Mouse (Mus musculus): Measurements from ENCODE around the gene B3gnt2. TPM values are rescaled to one million over a fixed set of nuclear protein-coding genes. Genes with fewer than 3 reads are reported as not detected.

The B3gnt2 gene
- polyA plus RNA-seq, 1 experiment from 2014 or later = 2.9 TPM

GRCm38 (mm10) chr11:22864305-22865060 is 3.7 kb upstream of the B3gnt2 start:
- H3K4me3 ChIP-seq = no peak overlapping the region
- DNase-seq (ENCODE audit: low spot score) = no peak
- 61% methylated on average over 8 of the region's 8 CpGs for WGBS
- H3K27me3 ChIP-seq (ENCODE audit: insufficient read depth, poor library complexity, severe bottlenecking) = peaks cover 31% of the 10 kb centered on the region
- H3K27ac ChIP-seq = no peak overlapping the region
- H3K9me3 ChIP-seq = no peaks in the 10 kb centered on the region
- no peaks in the 10 kb centered on the region for H3K36me3 ChIP-seq
- H3K4me1 ChIP-seq = peaks cover 10% of the 10 kb centered on the region

- H3K9me3 ChIP-seq = no peaks in the 10 kb centered on the region
- WGBS = 33% methylated on average over 4 of the region's 4 CpGs
- H3K4me3 ChIP-seq = no peak overlapping the region
- H3K4me1 ChIP-seq = peaks cover 17% of the 10 kb centered on the region
- H3K27me3 ChIP-seq (ENCODE audit: insufficient read depth, poor library complexity, severe bottlenecking) = peaks cover 36% of the 10 kb centered on the region
- no peaks in the 10 kb centered on the region for H3K36me3 ChIP-seq
- no peak overlapping the region for H3K27ac ChIP-seq
- no peak for DNase-seq (ENCODE audit: low spot score)
Measured at GRCm38 (mm10) chr11:22863581-22863980, 2.8 kb upstream of the B3gnt2 start.

GRCm38 (mm10) chr11:22861315-22861714 is 554 bp upstream of the B3gnt2 start:
- Histone ChIP-seq H3K36me3 (no peaks in the 10 kb centered on the region), H3K4me1 (peaks cover 26% of the 10 kb centered on the region), H3K27ac (no peak overlapping the region), H3K27me3 (ENCODE audit: insufficient read depth, poor library complexity, severe bottlenecking) (peaks cover 59% of the 10 kb centered on the region), H3K4me3 (no peak overlapping the region), H3K9me3 (no peaks in the 10 kb centered on the region)
- DNase-seq (ENCODE audit: low spot score) = no peak
- WGBS = 76% methylated on average over 4 of the region's 4 CpGs

GRCm38 (mm10) chr11:22859633-22860334 is 977 bp downstream of the B3gnt2 start:
- no peaks in the 10 kb centered on the region for H3K9me3 ChIP-seq
- H3K27me3 ChIP-seq (ENCODE audit: insufficient read depth, poor library complexity, severe bottlenecking) = peaks cover 56% of the 10 kb centered on the region
- peak; percentile 94 for DNase-seq (ENCODE audit: low spot score)
- peak overlapping the region; percentile 83 for H3K4me3 ChIP-seq
- no peaks in the 10 kb centered on the region for H3K36me3 ChIP-seq
- under 1% methylated on average over 44 of the region's 55 CpGs for whole genome bisulfite sequencing
- peaks cover 26% of the 10 kb centered on the region for H3K4me1 ChIP-seq
- H3K27ac ChIP-seq = peak overlapping the region; percentile 90

GRCm38 (mm10) chr11:22859301-22859632 is 1.5 kb downstream of the B3gnt2 start:
- H3K4me3 ChIP-seq = peak overlapping the region; percentile 83
- H3K27me3 ChIP-seq (ENCODE audit: insufficient read depth, poor library complexity, severe bottlenecking) = peaks cover 52% of the 10 kb centered on the region
- H3K27ac ChIP-seq = peak overlapping the region; percentile 90
- WGBS = 0% methylated on average over 25 of the region's 41 CpGs
- H3K4me1 ChIP-seq = peaks cover 26% of the 10 kb centered on the region
- no peaks in the 10 kb centered on the region for H3K36me3 ChIP-seq
- peak; percentile 78 for DNase-seq (ENCODE audit: low spot score)
- no peaks in the 10 kb centered on the region for H3K9me3 ChIP-seq

GRCm38 (mm10) chr11:22858441-22859300 is 2.1 kb downstream of the B3gnt2 start:
- Histone ChIP-seq H3K27me3 (ENCODE audit: insufficient read depth, poor library complexity, severe bottlenecking) (peaks cover 50% of the 10 kb centered on the region), H3K4me3 (peak overlapping the region; percentile 83), H3K4me1 (peaks cover 26% of the 10 kb centered on the region), H3K9me3 (no peaks in the 10 kb centered on the region), H3K36me3 (no peaks in the 10 kb centered on the region), H3K27ac (peak overlapping the region; percentile 90)
- WGBS = 3% methylated on average over 50 of the region's 50 CpGs
- no peak for DNase-seq (ENCODE audit: low spot score)

GRCm38 (mm10) chr11:22857705-22858440 is 2.9 kb downstream of the B3gnt2 start:
- DNase-seq (ENCODE audit: low spot score) = no peak
- Histone ChIP-seq H3K36me3 (no peaks in the 10 kb centered on the region), H3K4me1 (peaks cover 27% of the 10 kb centered on the region), H3K9me3 (no peaks in the 10 kb centered on the region), H3K27ac (no peak overlapping the region), H3K27me3 (ENCODE audit: insufficient read depth, poor library complexity, severe bottlenecking) (peaks cover 44% of the 10 kb centered on the region), H3K4me3 (peak overlapping the region; percentile 83)
- 15% methylated on average over 25 of the region's 25 CpGs for WGBS

GRCm38 (mm10) chr11:22857106-22857704 is 3.6 kb downstream of the B3gnt2 start:
- no peaks in the 10 kb centered on the region for H3K36me3 ChIP-seq
- no peak overlapping the region; the same call in 1 of the 2 replicates for H3K4me3 ChIP-seq
- DNase-seq (ENCODE audit: low spot score) = no peak
- no peaks in the 10 kb centered on the region for H3K9me3 ChIP-seq
- peaks cover 39% of the 10 kb centered on the region for H3K27me3 ChIP-seq (ENCODE audit: insufficient read depth, poor library complexity, severe bottlenecking)
- H3K4me1 ChIP-seq = peaks cover 32% of the 10 kb centered on the region
- WGBS = 84% methylated on average over 5 of the region's 5 CpGs
- H3K27ac ChIP-seq = no peak overlapping the region

GRCm38 (mm10) chr11:22856371-22856965 is 4.3 kb downstream of the B3gnt2 start:
- no peak for DNase-seq (ENCODE audit: low spot score)
- Histone ChIP-seq H3K4me1 (peaks cover 32% of the 10 kb centered on the region), H3K27ac (no peak overlapping the region), H3K9me3 (no peaks in the 10 kb centered on the region), H3K36me3 (no peaks in the 10 kb centered on the region), H3K27me3 (ENCODE audit: insufficient read depth, poor library complexity, severe bottlenecking) (peaks cover 35% of the 10 kb centered on the region), H3K4me3 (no peak overlapping the region)
- WGBS = 88% methylated on average over 3 of the region's 3 CpGs

- Histone ChIP-seq H3K27me3 (ENCODE audit: insufficient read depth, poor library complexity, severe bottlenecking) (peaks cover 28% of the 10 kb centered on the region), H3K4me3 (no peak overlapping the region), H3K4me1 (peaks cover 32% of the 10 kb centered on the region), H3K27ac (no peak overlapping the region), H3K9me3 (no peaks in the 10 kb centered on the region), H3K36me3 (no peaks in the 10 kb centered on the region)
- DNase-seq (ENCODE audit: low spot score) = no peak
- 79% methylated on average over 4 of the region's 4 CpGs for WGBS
Measured at GRCm38 (mm10) chr11:22854571-22854970, 6.2 kb downstream of the B3gnt2 start.

GRCm38 (mm10) chr11:22853477-22854157 is 7.1 kb downstream of the B3gnt2 start:
- Histone ChIP-seq H3K4me1 (peaks cover 28% of the 10 kb centered on the region), H3K9me3 (no peaks in the 10 kb centered on the region), H3K4me3 (no peak overlapping the region), H3K36me3 (no peaks in the 10 kb centered on the region), H3K27me3 (ENCODE audit: insufficient read depth, poor library complexity, severe bottlenecking) (peaks cover 23% of the 10 kb centered on the region), H3K27ac (no peak overlapping the region)
- no peak for DNase-seq (ENCODE audit: low spot score)
- 57% methylated on average over 2 of the region's 2 CpGs for WGBS

Measured in heart, embryonic 10.5 days (tissue).